Mouse (Mus musculus) liver (tissue): ENCODE data around the gene Mcrip2.
"Not testable (repeated sequence)": the region's sequence is repeated elsewhere in the genome, so short reads cannot be mapped to it uniquely, and the experiment has no call there.

Source experiments
- DNase-seq: peaks from one replicate; pipeline ENCODE4 v3.0.0-alpha.2; 2020; ENCODE audit warnings: mixed read lengths

Mcrip2 gene

DNA sequence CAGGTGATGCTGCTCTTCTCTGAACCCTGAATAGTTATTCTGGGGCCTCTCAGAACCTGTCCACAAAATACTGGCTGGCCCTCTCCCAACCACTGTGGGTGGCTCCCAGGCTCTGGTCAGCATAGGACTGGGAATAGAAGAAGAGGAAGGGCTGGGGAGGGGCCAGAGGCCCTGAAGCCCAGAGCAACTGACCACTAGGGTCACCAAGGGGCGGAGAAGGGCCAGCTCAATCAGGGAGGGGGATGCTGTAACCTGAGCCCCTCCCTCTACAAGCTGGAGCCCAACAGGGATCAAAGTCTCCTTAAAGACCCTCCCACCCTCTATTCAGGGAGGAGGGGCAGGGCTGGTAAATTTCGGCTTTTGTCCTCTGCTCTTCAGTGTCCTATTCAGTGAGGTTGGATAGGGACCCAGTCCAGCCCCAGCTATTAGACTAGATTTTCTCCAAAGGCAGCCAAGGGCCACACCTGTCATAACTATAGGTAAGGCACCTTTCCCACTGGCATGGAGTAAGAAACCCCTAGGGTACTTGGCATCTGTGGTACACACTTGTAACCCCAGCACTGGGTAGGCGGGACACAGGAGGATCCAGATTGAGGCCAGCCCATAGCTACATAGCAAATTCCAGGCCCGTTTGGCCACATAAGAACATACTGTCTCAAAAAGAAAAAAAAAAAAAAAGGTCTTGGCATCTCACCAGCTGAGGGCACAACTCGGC, 11.8 kb upstream of the Mcrip2 start, which contains the start of gene Wfikkn1:
TSS of gene Wfikkn1 (minus strand) at position 663 of the 715 bp plus-strand sequence.
- peak; percentile 55 for DNase-seq

- no peak for DNase-seq
Observed at GRCm38 (mm10) chr17:25879750-25880149, 11.2 kb upstream of the Mcrip2 start.

DNA sequence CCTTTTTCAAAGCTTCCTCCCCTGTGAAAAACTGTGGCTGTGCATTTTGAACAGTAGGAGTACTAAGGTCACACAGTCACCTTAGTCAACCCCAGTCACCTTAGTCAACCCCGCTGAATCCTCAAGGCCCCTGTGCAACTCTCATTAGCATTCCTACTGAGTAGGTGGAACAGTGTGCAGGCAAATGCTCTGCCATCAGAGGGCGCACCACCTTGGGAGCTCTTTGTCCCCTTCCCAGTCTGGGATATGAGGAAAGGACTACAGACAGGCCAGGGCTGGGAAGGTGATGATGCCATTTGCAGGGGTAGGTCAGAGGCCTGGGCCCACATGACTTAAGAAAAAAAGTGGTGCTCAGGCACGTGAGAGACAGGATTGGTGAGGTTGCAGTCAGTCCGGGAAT, 10.7 kb upstream of the Mcrip2 start:
- peak; percentile 39 for DNase-seq

- no peak for DNase-seq
Observed at GRCm38 (mm10) chr17:25878611-25879180, 10.1 kb upstream of the Mcrip2 start.

- DNase-seq, result no peak
Observed at GRCm38 (mm10) chr17:25877741-25878610, 9.4 kb upstream of the Mcrip2 start.

DNA sequence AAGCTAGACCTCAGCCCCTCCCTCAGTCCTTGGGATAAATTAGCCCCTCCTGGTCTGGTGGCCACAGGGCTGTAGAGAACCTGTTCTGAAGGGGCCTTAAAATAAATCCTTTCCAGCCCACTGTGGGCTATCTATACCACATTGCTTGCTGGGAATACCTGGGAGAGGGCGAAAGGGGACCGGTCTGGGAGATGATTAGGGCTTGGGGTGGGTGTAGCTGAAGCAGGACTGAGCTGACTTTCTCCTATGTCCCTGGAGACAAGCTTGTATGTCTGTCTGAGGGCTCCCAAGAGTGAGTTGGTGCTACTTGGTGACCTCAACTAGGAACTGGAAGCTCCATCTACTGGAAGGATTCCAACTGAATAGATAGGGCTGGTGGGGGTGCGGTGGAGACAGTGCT, 8.5 kb upstream of the Mcrip2 start:
- no peak for DNase-seq

- DNase-seq, result peak; percentile 27
Observed at GRCm38 (mm10) chr17:25876347-25876915, 7.9 kb upstream of the Mcrip2 start.

GRCm38 (mm10) chr17:25875171-25876136, 6.9 kb upstream of the Mcrip2 start:
- peak; percentile 91 for DNase-seq

- peak; percentile 95 for DNase-seq
Observed at GRCm38 (mm10) chr17:25874721-25875170, 6.2 kb upstream of the Mcrip2 start, which contains the start of gene Mettl26. TSS of gene Mettl26 (plus strand) at chr17:25875074.

DNA sequence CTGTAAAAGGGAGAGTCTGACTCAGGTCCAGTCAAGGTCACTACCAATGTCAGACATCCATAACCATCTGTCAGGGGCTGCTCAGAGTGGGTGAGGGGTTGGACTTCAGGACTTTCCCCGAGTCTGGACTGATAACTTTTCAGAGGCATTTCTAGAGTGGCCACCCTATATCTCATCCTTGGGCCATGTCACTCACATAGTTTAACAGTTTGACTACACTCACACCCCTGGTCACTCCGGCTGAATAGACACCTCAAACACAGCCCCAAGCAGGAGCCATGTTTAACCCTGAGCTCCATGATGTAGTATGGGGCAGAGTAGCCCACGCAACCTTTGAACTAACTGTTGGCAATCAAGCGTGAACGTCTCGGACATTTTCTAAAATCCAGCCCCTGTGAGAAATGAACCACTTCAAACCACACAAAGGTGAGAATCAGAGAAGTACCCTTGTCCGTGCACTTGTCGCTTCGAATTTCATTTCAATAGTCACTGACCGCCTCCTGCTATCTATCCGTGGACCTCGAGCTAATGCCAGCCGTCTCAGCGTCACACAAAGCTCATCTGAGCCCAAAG, 5.7 kb upstream of the Mcrip2 start:
- DNase-seq, result no peak

DNA sequence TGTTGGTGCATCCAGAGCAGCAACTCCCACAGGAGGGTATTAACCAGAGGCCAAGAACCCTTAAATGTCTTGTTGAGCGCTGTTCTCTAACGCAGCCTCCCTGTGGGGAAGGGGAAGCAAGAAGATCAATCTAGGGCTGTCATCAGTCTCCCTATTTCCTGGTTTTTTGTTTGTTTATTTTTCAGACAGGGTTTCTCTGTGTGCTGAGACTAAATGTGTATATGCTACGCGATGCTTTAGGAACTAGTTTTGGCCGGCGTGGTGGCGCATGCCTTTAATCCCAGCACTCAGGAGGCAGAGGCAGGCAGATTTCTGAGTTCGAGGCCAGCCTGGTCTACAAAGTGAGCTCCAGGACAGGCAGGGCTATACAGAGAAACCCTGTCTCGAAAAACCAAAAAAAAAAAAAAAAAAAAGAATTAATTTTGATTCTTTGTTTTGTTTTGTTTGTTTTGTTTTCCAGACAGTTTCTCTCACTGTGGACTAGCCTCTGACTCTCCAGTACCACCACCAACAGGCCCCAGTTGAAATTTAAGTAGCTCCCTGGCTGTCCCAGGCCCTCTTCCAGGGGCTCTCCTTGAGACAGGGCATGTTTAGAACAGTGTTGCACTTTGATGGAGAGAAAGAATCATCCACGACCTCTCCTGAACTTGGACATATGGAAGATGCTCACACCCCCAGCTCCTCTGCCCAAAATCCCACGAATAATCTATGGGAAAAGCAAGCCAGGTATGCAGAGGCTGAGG, 5.0 kb upstream of the Mcrip2 start:
- no peak for DNase-seq

DNA sequence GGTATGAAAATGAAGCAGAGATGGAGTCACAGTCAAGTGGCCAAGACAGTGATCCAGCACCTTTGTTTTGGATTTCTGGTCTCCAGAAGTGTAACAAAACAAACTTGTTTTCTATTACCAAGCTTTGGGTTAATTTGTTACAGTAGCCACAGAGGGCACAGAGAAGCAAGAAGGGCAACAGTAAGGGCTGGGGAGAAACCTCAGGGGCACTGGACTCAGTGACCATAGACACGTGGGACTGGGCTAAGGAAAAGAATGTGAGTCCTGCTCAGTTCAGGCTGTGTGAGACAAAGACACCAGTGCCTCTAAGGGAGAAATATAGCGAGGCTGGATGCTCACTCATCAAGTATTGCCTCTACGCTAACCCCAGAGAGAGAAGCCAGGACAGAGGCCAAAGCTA, 4.1 kb upstream of the Mcrip2 start:
- DNase-seq, result no peak

DNA sequence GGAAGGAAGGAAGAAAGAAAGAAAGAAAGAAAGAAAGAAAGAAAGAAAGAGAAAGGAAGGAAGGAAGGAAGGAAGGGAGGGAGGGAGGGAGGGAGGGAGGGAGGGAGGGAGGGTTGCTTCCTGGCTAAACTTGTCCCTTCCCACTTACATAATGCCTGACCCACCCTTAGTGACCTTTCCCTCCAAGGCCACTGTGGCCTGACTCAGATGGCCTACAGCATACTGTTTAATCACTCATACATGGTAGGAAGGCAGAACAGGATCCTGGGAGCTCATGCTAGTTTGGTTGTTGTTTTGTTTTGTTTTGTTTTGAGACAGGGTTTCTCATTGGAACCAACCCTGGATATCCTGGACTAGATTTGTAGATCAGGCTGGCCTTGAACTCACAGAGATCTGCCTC, 3.0 kb upstream of the Mcrip2 start:
- DNase-seq, result not testable (repeated sequence)

DNA sequence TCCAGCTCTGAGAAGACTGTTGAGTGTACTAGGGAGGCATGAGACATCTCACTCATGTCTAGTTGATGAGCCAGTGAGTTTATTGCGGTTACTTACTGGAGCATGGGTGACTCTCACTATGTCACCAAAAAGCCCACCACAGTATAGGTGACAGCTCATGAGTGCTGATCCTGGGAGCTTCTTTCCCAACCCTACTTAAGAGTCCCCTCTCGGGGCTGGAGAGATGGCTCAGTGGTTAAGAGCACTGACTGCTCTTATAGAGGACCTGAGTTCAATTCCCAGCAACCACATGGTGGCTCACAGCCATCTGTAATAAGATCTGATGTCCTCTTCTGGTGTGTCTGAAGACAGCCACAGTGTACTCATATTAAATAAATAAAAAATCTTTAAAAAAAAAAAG, 1.4 kb upstream of the Mcrip2 start:
- no peak for DNase-seq

DNA sequence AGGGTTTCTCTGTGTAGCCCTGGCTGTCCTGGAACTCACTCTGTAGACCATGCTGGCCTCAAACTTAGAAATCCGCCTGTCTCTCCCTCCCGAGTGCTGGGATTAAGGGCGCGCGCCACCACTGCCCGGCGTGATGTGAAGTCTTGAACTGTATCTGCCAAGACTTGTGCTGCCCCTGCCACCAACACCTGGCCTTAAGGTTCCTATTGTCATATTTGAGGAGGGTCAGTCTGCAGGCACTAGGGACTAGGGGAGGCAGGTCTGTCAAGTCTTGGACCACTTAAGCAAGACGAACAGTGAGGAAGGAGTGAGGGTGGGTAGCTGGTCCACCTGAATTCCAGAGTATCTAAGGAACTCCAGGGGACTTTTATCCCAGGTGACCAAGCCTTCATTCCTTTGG, 934 bp upstream of the Mcrip2 start:
- no peak for DNase-seq

- peak; percentile 45 for DNase-seq
Observed at GRCm38 (mm10) chr17:25867836-25868600, 546 bp downstream of the Mcrip2 start.

GRCm38 (mm10) chr17:25867509-25867835, 1.1 kb downstream of the Mcrip2 start:
- DNase-seq, result peak; percentile 30

DNA sequence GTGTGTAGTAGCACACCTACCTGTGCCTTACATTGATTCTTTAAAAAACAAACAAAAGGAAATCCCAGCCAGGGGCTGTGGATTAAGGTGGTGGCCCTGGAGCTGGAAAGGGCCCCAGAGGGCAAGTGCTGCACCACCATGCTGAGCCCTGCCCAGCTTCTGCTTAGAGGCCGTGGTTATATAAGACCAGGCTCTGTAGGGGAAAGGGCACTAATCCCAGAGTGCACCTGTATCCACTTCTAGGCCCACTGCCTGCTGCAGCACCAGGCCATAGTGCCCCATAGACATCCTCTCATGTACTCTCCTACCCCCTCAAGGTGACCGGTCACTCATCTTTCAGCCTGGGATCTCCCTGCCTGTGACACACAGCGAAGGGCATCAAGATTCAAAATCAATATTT, 2.4 kb downstream of the Mcrip2 start:
- DNase-seq, result no peak

- no peak for DNase-seq
Observed at GRCm38 (mm10) chr17:25865288-25865687, 3.3 kb downstream of the Mcrip2 start.

GRCm38 (mm10) chr17:25864311-25864710, 4.3 kb downstream of the Mcrip2 start:
- no peak for DNase-seq
